Mouse (Mus musculus) kidney, embryonic 16.5 days (tissue): ENCODE measurements around the gene Hsf5. TPM values are rescaled to one million over a fixed set of nuclear protein-coding genes. Genes with fewer than 3 reads are reported as not detected.

Experiments
- ATAC-seq: fragments of 200-750 bp; cut with Nextera tagmentation; 2 replicates; pipeline ENCODE4 v1.8.0; 2017; ENCODE audit warnings: moderate TSS enrichment; ENCODE audit not compliant: low FRiP score, low TSS enrichment
- H3K27ac ChIP-seq: fragments of 300-500 bp; sonication (generic); 2 replicates; pipeline ENCODE4 v1.5.1; 2014; ENCODE audit warnings: low read length
- H3K27me3 ChIP-seq: fragments of 300-500 bp; sonication (generic); 2 replicates; pipeline ENCODE4 v1.6.1; 2014; ENCODE audit warnings: low read length, control low read depth, mixed read lengths; ENCODE audit not compliant: insufficient read depth
- H3K36me3 ChIP-seq: fragments of 300-500 bp; sonication (generic); 2 replicates; pipeline ENCODE4 v1.6.1; 2014; ENCODE audit warnings: low read length, control low read depth, mixed read lengths; ENCODE audit not compliant: insufficient read depth
- H3K4me1 ChIP-seq: fragments of 300-500 bp; sonication (generic); 2 replicates; pipeline ENCODE4 v1.6.1; 2014; ENCODE audit warnings: low read length, control low read depth, mixed read lengths; ENCODE audit not compliant: insufficient read depth
- H3K4me2 ChIP-seq: fragments of 300-500 bp; sonication (generic); replicated peaks from 2 replicates; pipeline ENCODE4 v1.6.1; 2014; ENCODE audit warnings: low read depth, low read length
- H3K4me3 ChIP-seq: fragments of 300-500 bp; sonication (generic); 2 replicates; pipeline ENCODE4 v1.5.1; 2014; ENCODE audit warnings: mild to moderate bottlenecking, low read length
- H3K9ac ChIP-seq: fragments of 300-500 bp; sonication (generic); replicated peaks from 2 replicates; pipeline ENCODE4 v1.6.1; 2014; ENCODE audit warnings: low read length
- H3K9me3 ChIP-seq: fragments of 300-500 bp; sonication (generic); 2 replicates; pipeline ENCODE4 v1.6.1; 2016; ENCODE audit warnings: low read length, control low read depth
- WGBS: fragments of 180-500 bp; shearing (Covaris S2); extraction: QIAGEN DNeasy Blood & Tissue Kit; methylation state at CpG from one replicate; pipeline ENCODE4 v1.1.7; 2014; 5-methylcytosine and 5-hydroxymethylcytosine counted together
- polyA plus RNA-seq: library from polyadenylated mRNA; unstranded; fragments of >200 nt; fragmentation: Nextera tagmentation; extraction: Ambion mirVana; gene quantifications from 2 replicates; pipeline ENCODE4 v1.2.1, GENCODE M21; 2015

Gene Hsf5
- polyA plus RNA-seq, 1 experiment from 2014 or later: 0.17 TPM

GRCm38 (mm10) chr11:87664521-87664920 lies 47.6 kb downstream of the Hsf5 start:
- Histone ChIP-seq H3K4me3 (peak overlapping the region; percentile 52), H3K27me3 (peaks cover 7% of the 10 kb centered on the region), H3K4me1 (no peaks in the 10 kb centered on the region), H3K9ac (peak overlapping the region; percentile 54), H3K27ac (no peak overlapping the region), H3K4me2 (peak overlapping the region; percentile 43), H3K36me3 (no peaks in the 10 kb centered on the region), H3K9me3 (no peaks in the 10 kb centered on the region)
- ATAC-seq: no peak
- WGBS: 69% methylated on average over 12 of the region's 12 CpGs

GRCm38 (mm10) chr11:87665224-87665623 lies 48.3 kb downstream of the Hsf5 start:
- Histone ChIP-seq H3K9me3 (no peaks in the 10 kb centered on the region), H3K4me1 (no peaks in the 10 kb centered on the region), H3K36me3 (no peaks in the 10 kb centered on the region), H3K4me2 (peak overlapping the region; percentile 26; the same call in 1 of the 2 replicates), H3K27me3 (peaks cover 7% of the 10 kb centered on the region), H3K27ac (no peak overlapping the region), H3K4me3 (peak overlapping the region; percentile 17), H3K9ac (no peak overlapping the region)
- ATAC-seq: no peak
- 49% methylated on average over 6 of the region's 6 CpGs for WGBS

GRCm38 (mm10) chr11:87665658-87666057 lies 48.7 kb downstream of the Hsf5 start:
- no peak overlapping the region for H3K27ac ChIP-seq
- H3K4me3 ChIP-seq: peak overlapping the region; percentile 36
- no peaks in the 10 kb centered on the region for H3K9me3 ChIP-seq
- no peaks in the 10 kb centered on the region for H3K4me1 ChIP-seq
- peaks cover 7% of the 10 kb centered on the region for H3K27me3 ChIP-seq
- peak overlapping the region; percentile 43 for H3K4me2 ChIP-seq
- no peaks in the 10 kb centered on the region for H3K36me3 ChIP-seq
- no peak for ATAC-seq
- 73% methylated on average over 2 of the region's 2 CpGs for WGBS
- no peak overlapping the region for H3K9ac ChIP-seq

GRCm38 (mm10) chr11:87666256-87667035 lies 49.5 kb downstream of the Hsf5 start:
- ATAC-seq: no peak
- H3K36me3 ChIP-seq: no peaks in the 10 kb centered on the region
- no peaks in the 10 kb centered on the region for H3K4me1 ChIP-seq
- no peaks in the 10 kb centered on the region for H3K9me3 ChIP-seq
- H3K4me2 ChIP-seq: peak overlapping the region; percentile 43
- H3K27ac ChIP-seq: 0 out of 2 replicates have a peak overlapping the region, but pooled peaks have one; percentile 34
- peak overlapping the region; percentile 36 for H3K4me3 ChIP-seq
- peaks cover 7% of the 10 kb centered on the region for H3K27me3 ChIP-seq
- WGBS: 65% methylated on average over 12 of the region's 12 CpGs
- peak overlapping the region; percentile 55 for H3K9ac ChIP-seq

GRCm38 (mm10) chr11:87667107-87668090 lies 50.4 kb downstream of the Hsf5 start:
- H3K4me3 ChIP-seq: no peak overlapping the region

GRCm38 (mm10) chr11:87673282-87673681 lies 56.3 kb downstream of the Hsf5 start:
- Histone ChIP-seq H3K27me3 (no peaks in the 10 kb centered on the region), H3K36me3 (no peaks in the 10 kb centered on the region), H3K9ac (no peak overlapping the region), H3K9me3 (no peaks in the 10 kb centered on the region), H3K27ac (no peak overlapping the region), H3K4me2 (no peak overlapping the region), H3K4me1 (no peaks in the 10 kb centered on the region), H3K4me3 (no peak overlapping the region)
- ATAC-seq: no peak
- 100% methylated on average over 1 of the region's 1 CpGs for WGBS

More at GRCm38 (mm10) chr11:87667107-87668090, 50.4 kb downstream of the Hsf5 start:
- no peak for ATAC-seq
- Histone ChIP-seq H3K9ac (no peak overlapping the region), H3K27me3 (peaks cover 7% of the 10 kb centered on the region), H3K27ac (no peak overlapping the region), H3K4me2 (0 out of 2 replicates have a peak overlapping the region, but pooled peaks have one; percentile 23), H3K9me3 (no peaks in the 10 kb centered on the region), H3K36me3 (no peaks in the 10 kb centered on the region), H3K4me1 (no peaks in the 10 kb centered on the region)
- 57% methylated on average over 4 of the region's 4 CpGs for WGBS

- Histone ChIP-seq H3K4me2 (no peak overlapping the region), H3K36me3 (no peaks in the 10 kb centered on the region), H3K4me3 (no peak overlapping the region), H3K9ac (no peak overlapping the region), H3K9me3 (no peaks in the 10 kb centered on the region), H3K27me3 (no peaks in the 10 kb centered on the region), H3K27ac (no peak overlapping the region), H3K4me1 (no peaks in the 10 kb centered on the region)
- no peak for ATAC-seq
- WGBS: 72% methylated on average over 6 of the region's 6 CpGs
Observed at GRCm38 (mm10) chr11:87675606-87676005, 58.6 kb downstream of the Hsf5 start.

- Histone ChIP-seq H3K4me2 (no peak overlapping the region), H3K9ac (no peak overlapping the region), H3K36me3 (no peaks in the 10 kb centered on the region), H3K4me1 (no peaks in the 10 kb centered on the region), H3K9me3 (no peaks in the 10 kb centered on the region), H3K4me3 (no peak overlapping the region), H3K27ac (no peak overlapping the region), H3K27me3 (no peaks in the 10 kb centered on the region)
- no peak for ATAC-seq
- 60% methylated on average over 5 of the region's 5 CpGs for WGBS
Observed at GRCm38 (mm10) chr11:87677756-87678155, 60.8 kb downstream of the Hsf5 start.

- Histone ChIP-seq H3K4me3 (no peak overlapping the region), H3K27ac (no peak overlapping the region), H3K4me1 (no peaks in the 10 kb centered on the region), H3K27me3 (no peaks in the 10 kb centered on the region), H3K9me3 (no peaks in the 10 kb centered on the region), H3K4me2 (no peak overlapping the region), H3K36me3 (no peaks in the 10 kb centered on the region), H3K9ac (no peak overlapping the region)
- 73% methylated on average over 4 of the region's 4 CpGs for WGBS
- ATAC-seq: no peak
Observed at GRCm38 (mm10) chr11:87678545-87678944, 61.6 kb downstream of the Hsf5 start.
